Mouse (Mus musculus): Measurements from ENCODE around the gene Tfap2b. TPM values are rescaled to one million over a fixed set of nuclear protein-coding genes. Genes with fewer than 3 reads are reported as not detected.

Tfap2b gene
- polyA plus RNA-seq (2014; fragmentation: Illumina TruSeq; extraction: RNeasy Lipid Tissue Mini Kit (QIAGEN cat#74804); ENCODE audit: low read depth, low replicate concordance), result 0.11 TPM

DNA sequence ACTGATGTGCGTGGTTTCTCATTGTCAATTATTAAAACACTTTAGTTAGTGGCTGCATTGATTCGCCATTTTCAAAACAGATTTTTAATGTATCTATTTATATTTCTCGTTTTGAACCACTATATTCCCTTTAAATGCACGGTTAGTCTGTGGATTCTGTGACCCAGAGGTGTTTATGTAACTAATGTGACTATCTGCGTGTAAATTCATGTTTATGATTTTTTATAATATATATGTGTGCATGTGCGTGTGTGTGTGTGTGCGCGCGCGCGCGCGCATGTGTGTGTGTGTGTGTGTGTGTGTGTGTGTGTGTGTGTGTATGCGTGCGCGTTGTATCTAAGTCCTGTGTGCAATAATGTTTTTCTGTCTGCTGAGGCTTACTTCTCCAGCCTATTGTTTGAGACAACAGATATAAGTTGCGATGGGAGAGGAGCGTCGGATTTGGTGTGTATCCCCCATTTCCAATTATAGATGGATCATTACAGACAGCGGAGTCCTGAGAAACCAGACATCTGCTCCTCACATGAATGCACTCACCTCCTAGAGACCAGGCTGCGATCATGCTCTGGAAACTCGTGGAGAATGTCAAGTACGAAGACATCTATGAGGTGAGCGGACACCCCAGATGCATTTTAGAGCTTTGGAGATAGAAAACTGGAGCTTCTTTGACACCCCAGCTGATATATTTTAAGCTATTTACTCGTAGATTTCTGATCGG lies at the start of gene Tfap2b:
TSS of gene Tfap2b (plus strand) at position 274 of the 718 bp plus-strand sequence.

Other genes starting within 250 kb of the Tfap2b start
- gene Tfap2d, start 105.9 kb upstream of the Tfap2b start, polyA plus RNA-seq (2014; fragmentation: Illumina TruSeq; extraction: RNeasy Lipid Tissue Mini Kit (QIAGEN cat#74804); ENCODE audit: low read depth, low replicate concordance), result not detected

Measured in testis, adult 10 weeks (tissue).